ENCODE assay signal across 8 mouse cellular contexts in the genomic region with DNA sequence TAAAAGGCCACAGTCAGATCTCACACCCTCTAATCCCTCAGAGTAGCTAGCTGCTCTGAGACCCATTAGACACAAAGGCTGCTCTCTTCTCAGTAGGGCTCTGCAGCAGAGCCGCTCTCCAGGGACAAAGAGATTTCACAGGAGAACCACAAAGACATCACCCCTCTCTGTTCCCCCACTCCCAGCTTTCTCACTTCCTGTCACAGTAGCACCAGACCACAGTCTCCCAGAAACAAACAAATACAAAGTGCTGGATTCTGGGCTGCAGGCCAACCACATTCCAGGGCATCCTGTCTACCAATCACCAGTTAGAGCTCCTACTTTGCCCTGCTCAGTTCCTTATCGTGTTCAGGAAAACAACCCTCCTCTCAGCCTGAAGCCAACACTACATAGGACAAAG. TPM values are rescaled to one million over a fixed set of nuclear protein-coding genes. Genes with fewer than 3 reads are reported as not detected.
DNase-seq lines count a peak whose midpoint lies in the region; ATAC-seq lines count a peak whose summit lies in the region.

No protein-coding gene starts in this region.

- peak; percentile 87 for DNase-seq in urinary bladder, postnatal 14 days (ENCODE audit: low spot score)
- no peak for DNase-seq in urinary bladder, postnatal 10 days (ENCODE audit: low spot score)
- peak; percentile 94 for DNase-seq in forebrain, embryonic 14.5 days (ENCODE audit: low spot score)
- peak; percentile 97 to 98 for DNase-seq in kidney, postnatal 36 days
- DNase-seq in neural tube, embryonic 10.5 days (ENCODE audit: extremely low spot score, low spot score), result peak; percentile 56
- DNase-seq in testis, postnatal 14 days (ENCODE audit: low spot score), result peak; percentile 85

- ATAC-seq in forebrain, embryonic 14.5 days, result peak; percentile 96
- peak; percentile 89 for ATAC-seq in heart, embryonic 16.5 days (replicated peaks; ENCODE audit: extremely low read depth, insufficient read depth, low FRiP score)
- peak; percentile 74 for ATAC-seq in liver, embryonic 12.5 days

- no peaks in the 10 kb centered on the region for H3K36me3 ChIP-seq in forebrain, embryonic 14.5 days (ENCODE audit: control insufficient read depth, insufficient read depth, low read length)
- no peaks in the 10 kb centered on the region for H3K36me3 ChIP-seq in heart, embryonic 16.5 days (ENCODE audit: control insufficient read depth, insufficient read depth)
- no peaks in the 10 kb centered on the region for H3K36me3 ChIP-seq in liver, embryonic 12.5 days

- no peak overlapping the region for H3K4me3 ChIP-seq in forebrain, embryonic 14.5 days (ENCODE audit: low read depth, low read length)
- peak overlapping the region; percentile 36 for H3K4me3 ChIP-seq in heart, embryonic 16.5 days (ENCODE audit: low read length)
- no peak overlapping the region for H3K4me3 ChIP-seq in liver, embryonic 12.5 days

- H3K27ac ChIP-seq in forebrain, embryonic 14.5 days (ENCODE audit: low read depth, low read length), result peak overlapping the region; percentile 87
- peak overlapping the region; percentile 97 for H3K27ac ChIP-seq in heart, embryonic 16.5 days (ENCODE audit: low read length)
- peak overlapping the region; percentile 75 for H3K27ac ChIP-seq in liver, embryonic 12.5 days

- H3K27me3 ChIP-seq in forebrain, embryonic 14.5 days (replicated peaks; ENCODE audit: control insufficient read depth, insufficient read depth, low read length), result no peaks in the 10 kb centered on the region
- H3K27me3 ChIP-seq in heart, embryonic 16.5 days (ENCODE audit: control insufficient read depth, insufficient read depth, low read length), result no peaks in the 10 kb centered on the region
- no peaks in the 10 kb centered on the region for H3K27me3 ChIP-seq in liver, embryonic 12.5 days (replicated peaks)

- H3K4me1 ChIP-seq in forebrain, embryonic 14.5 days (ENCODE audit: control insufficient read depth, insufficient read depth, low read length), result peaks cover 39% of the 10 kb centered on the region
- peaks cover 78% of the 10 kb centered on the region for H3K4me1 ChIP-seq in heart, embryonic 16.5 days (ENCODE audit: control insufficient read depth, insufficient read depth, low read length)
- peaks cover 87% of the 10 kb centered on the region for H3K4me1 ChIP-seq in liver, embryonic 12.5 days

- H3K9me3 ChIP-seq in forebrain, embryonic 14.5 days (replicated peaks; ENCODE audit: control insufficient read depth, low read length), result no peaks in the 10 kb centered on the region
- H3K9me3 ChIP-seq in heart, embryonic 16.5 days (replicated peaks; ENCODE audit: control insufficient read depth, low read length), result no peaks in the 10 kb centered on the region
- no peaks in the 10 kb centered on the region for H3K9me3 ChIP-seq in liver, embryonic 12.5 days (replicated peaks)

- 0% methylated on average over 2 of the region's 2 CpGs for WGBS in forebrain, embryonic 14.5 days
- 5% methylated on average over 2 of the region's 2 CpGs for WGBS in heart, embryonic 16.5 days
- WGBS in liver, embryonic 12.5 days (ENCODE audit: insufficient replicate concordance), result 27% methylated on average over 2 of the region's 2 CpGs

- no peak overlapping the region; the same call in 1 of the 2 replicates for H3K4me2 ChIP-seq in forebrain, embryonic 14.5 days (ENCODE audit: low read length)
- H3K4me2 ChIP-seq in heart, embryonic 16.5 days (ENCODE audit: low read depth, low read length), result peak overlapping the region; percentile 71
- peak overlapping the region; percentile 43 for H3K4me2 ChIP-seq in liver, embryonic 12.5 days

- peak overlapping the region; percentile 29; the same call in 1 of the 2 replicates for H3K9ac ChIP-seq in forebrain, embryonic 14.5 days (ENCODE audit: low read length)
- H3K9ac ChIP-seq in heart, embryonic 16.5 days (ENCODE audit: low read length), result peak overlapping the region; percentile 72
- no peak overlapping the region for H3K9ac ChIP-seq in liver, embryonic 12.5 days

RNA-seq across cellular contexts. Expression of a gene that starts 15.0 kb away (rescaled TPM):
- 27.1 and 27.8 TPM in 2 replicates for polyA plus RNA-seq in forebrain, embryonic 14.5 days (2014; fragmentation: Nextera tagmentation; extraction: Ambion mirVana)
- polyA plus RNA-seq in heart, embryonic 16.5 days (2015; fragmentation: Nextera tagmentation; extraction: Ambion mirVana), result 58.7 and 66.3 TPM in 2 replicates
- polyA plus RNA-seq in liver, embryonic 12.5 days (2016; fragmentation: Nextera tagmentation; extraction: Ambion mirVana), result 18.6 and 20.5 TPM in 2 replicates

RNA-seq across cellular contexts. Expression of a gene that starts 23.3 kb away (rescaled TPM):
- 0.10 and 0.33 TPM in 2 replicates for polyA plus RNA-seq in forebrain, embryonic 14.5 days (2014; fragmentation: Nextera tagmentation; extraction: Ambion mirVana)
- polyA plus RNA-seq in heart, embryonic 16.5 days (2015; fragmentation: Nextera tagmentation; extraction: Ambion mirVana), result 0.13 and 0.19 TPM in 2 replicates
- polyA plus RNA-seq in liver, embryonic 12.5 days (2016; fragmentation: Nextera tagmentation; extraction: Ambion mirVana), result 0.04 and 0.10 TPM in 2 replicates

RNA-seq across cellular contexts. Expression of a gene that starts 35.0 kb away (rescaled TPM):
- 277 and 350 TPM in 2 replicates for polyA plus RNA-seq in forebrain, embryonic 14.5 days (2014; fragmentation: Nextera tagmentation; extraction: Ambion mirVana)
- polyA plus RNA-seq in heart, embryonic 16.5 days (2015; fragmentation: Nextera tagmentation; extraction: Ambion mirVana), result 187 and 195 TPM in 2 replicates
- polyA plus RNA-seq in liver, embryonic 12.5 days (2016; fragmentation: Nextera tagmentation; extraction: Ambion mirVana), result 163 and 165 TPM in 2 replicates

RNA-seq across cellular contexts. Expression of a gene that starts 42.2 kb away (rescaled TPM):
- polyA plus RNA-seq in forebrain, embryonic 14.5 days (2014; fragmentation: Nextera tagmentation; extraction: Ambion mirVana), result not detected in 2 replicates
- not detected in 2 replicates for polyA plus RNA-seq in heart, embryonic 16.5 days (2015; fragmentation: Nextera tagmentation; extraction: Ambion mirVana)
- not detected in 2 replicates for polyA plus RNA-seq in liver, embryonic 12.5 days (2016; fragmentation: Nextera tagmentation; extraction: Ambion mirVana)

RNA-seq across cellular contexts. Expression of a gene that starts 42.6 kb away (rescaled TPM):
- polyA plus RNA-seq in forebrain, embryonic 14.5 days (2014; fragmentation: Nextera tagmentation; extraction: Ambion mirVana), result 55.3 and 59.8 TPM in 2 replicates
- polyA plus RNA-seq in heart, embryonic 16.5 days (2015; fragmentation: Nextera tagmentation; extraction: Ambion mirVana), result 21.4 and 23.0 TPM in 2 replicates
- polyA plus RNA-seq in liver, embryonic 12.5 days (2016; fragmentation: Nextera tagmentation; extraction: Ambion mirVana), result 27.2 and 28.1 TPM in 2 replicates
